Mouse (Mus musculus): Measurements from ENCODE around the gene Jazf1.

Jazf1 gene

GRCm38 (mm10) chr6:53067989-53068874 lies at the start of gene Jazf1:
Jazf1 (minus strand) TSS chr6:53068631.
- DNase-seq (ENCODE audit: low spot score in 2 of 2), result peak; percentile 24 to 25

DNA sequence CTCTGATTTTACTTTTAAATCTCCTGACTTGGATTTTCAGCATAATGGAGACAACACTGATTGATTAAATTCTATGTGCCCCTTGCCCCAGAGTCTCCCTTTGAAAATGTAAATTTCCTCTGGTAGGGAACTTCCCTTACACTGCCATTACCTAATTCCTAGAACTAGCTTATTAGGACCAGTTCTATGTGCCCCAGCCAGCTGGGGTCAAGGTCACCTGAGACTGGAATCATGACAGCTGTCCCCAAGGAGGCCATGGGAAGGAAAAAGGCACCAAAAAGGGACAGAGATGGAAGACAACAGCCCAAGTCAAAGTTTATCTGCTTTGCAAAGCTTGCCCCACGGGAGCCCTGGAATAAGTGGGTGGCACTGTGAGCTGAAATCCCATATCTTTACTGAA lies 49.4 kb upstream of the Jazf1 start:
- no peak for DNase-seq (ENCODE audit: low spot score in 2 of 2)

DNA sequence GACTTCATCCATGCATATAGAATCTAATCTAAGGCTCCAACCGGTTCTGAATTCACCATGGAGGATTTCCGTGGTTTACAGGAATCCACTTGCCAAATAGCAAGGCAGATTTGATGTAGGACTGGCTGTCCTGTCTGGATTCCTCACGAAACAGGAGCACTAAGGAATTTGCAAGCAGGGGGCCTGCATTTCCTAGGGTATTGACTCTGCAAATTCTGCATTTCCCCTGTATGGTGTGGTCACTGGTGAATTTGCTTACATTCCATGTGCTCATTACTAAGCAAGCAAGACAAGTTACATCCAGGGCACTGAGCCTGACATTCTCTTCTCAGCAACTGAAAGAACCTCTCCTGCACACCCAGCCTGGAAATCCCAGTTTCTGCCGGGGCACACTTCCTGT lies 18.4 kb upstream of the Jazf1 start:
- DNase-seq (ENCODE audit: low spot score in 2 of 2), result no peak

DNA sequence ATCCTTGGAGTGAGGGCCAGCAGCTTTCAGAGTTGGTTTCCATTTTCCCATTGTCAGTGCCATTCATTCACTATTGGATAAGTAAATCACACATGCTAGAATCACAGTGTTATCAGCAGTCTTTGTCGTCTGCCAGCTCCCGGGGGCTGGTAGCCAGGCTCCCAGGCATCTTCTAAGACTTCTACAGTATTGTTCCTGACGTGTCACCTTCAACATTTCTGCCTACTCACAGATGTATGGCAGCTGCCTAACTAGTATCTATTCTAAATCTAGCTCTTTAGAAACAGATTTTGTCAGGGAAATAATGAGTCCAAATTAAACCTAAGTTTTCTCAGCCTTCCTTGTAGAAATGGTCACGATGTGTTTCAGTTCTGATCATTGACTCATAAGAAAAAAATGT lies 12.8 kb upstream of the Jazf1 start:
- no peak for DNase-seq (ENCODE audit: low spot score in 2 of 2)

GRCm38 (mm10) chr6:53078671-53079070 lies 10.2 kb upstream of the Jazf1 start:
- DNase-seq (ENCODE audit: low spot score in 2 of 2), result no peak

- DNase-seq (ENCODE audit: low spot score in 2 of 2), result no peak
Measured at GRCm38 (mm10) chr6:53071732-53072131, 3.3 kb upstream of the Jazf1 start.

GRCm38 (mm10) chr6:53069976-53070575 lies 1.6 kb upstream of the Jazf1 start:
- no peak for DNase-seq (ENCODE audit: low spot score in 2 of 2)

- DNase-seq (ENCODE audit: low spot score in 2 of 2), result no peak
Measured at GRCm38 (mm10) chr6:53068875-53069178, 396 bp upstream of the Jazf1 start.

- DNase-seq (ENCODE audit: low spot score in 2 of 2), result peak in 1 of 2 experiments; percentile 8
Measured at GRCm38 (mm10) chr6:53067446-53067988, 914 bp downstream of the Jazf1 start.

DNA sequence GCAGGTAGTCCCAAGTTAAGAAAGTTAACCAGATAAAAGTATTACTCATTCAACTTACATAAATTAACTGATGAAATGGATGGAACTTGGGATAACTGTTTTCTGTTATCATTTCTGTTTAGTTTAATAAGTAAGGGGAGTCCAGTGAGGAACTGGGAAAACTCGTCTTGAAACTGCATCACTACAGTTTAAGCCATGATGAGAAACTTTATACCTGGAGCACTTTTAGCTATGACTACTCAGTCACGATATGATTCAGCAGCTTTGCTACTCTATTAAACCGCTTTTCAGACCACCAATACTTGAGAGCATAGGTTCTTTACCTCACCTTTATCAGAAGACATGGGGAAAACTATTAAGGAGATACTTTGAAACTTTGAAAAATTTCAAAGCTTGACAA lies 1.5 kb downstream of the Jazf1 start:
- DNase-seq (ENCODE audit: low spot score in 2 of 2), result no peak

GRCm38 (mm10) chr6:53064070-53064469 lies 4.4 kb downstream of the Jazf1 start:
- DNase-seq (ENCODE audit: low spot score in 2 of 2), result no peak

DNA sequence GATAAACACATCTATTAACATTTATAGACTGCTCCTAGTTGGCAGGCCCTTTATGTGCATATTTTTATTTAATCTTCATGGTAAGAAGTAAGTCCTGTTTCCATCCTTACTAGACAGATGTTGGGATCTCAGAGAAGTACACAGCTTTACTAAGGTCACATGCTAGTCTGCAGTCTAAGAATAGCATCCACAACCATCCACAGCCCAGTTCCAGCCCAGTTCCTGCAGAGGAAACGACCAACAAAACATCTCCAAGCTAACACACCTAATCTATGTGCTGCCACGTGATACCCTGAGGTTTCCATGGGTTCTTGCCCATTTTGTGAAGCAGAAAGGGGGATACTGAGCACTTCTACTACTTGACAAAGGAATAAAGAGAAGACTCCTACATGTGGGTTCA lies 13.5 kb downstream of the Jazf1 start:
- no peak for DNase-seq (ENCODE audit: low spot score in 2 of 2)

- DNase-seq (ENCODE audit: low spot score in 2 of 2), result no peak
Measured at GRCm38 (mm10) chr6:53045501-53045900, 22.9 kb downstream of the Jazf1 start.

- DNase-seq (ENCODE audit: low spot score in 2 of 2), result no peak
Measured at GRCm38 (mm10) chr6:53038176-53038575, 30.3 kb downstream of the Jazf1 start.

DNA sequence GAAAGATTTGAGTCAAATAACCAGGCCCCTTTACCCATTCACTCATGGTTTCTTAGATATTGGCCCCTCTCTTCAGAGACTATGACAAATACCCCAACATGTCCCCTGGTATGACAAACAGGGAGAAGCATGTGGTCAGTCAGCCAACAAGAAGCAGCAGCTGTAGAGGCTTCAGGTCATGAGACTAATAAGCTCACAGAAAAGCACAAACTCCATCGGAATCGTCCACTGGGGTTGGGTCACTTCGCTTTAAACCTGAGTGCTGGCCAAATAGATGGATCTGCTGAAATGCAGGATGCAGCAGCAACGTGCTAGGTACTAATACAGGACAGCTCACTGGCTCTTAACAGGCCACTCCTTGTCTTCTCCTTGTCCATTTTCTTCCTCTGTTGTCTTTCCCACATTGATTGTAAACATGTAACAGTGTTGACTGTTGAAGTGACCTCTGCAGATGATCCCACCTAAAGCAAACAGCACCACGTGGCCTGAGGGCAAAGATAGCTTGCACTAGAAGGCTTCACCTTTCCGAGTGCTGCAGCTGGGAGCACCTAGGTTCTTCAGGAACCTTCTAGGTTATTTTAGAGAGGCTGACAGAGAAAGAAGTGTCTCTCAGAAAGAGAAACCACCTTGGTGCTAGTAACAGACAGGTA lies 33.9 kb downstream of the Jazf1 start:
- no peak for DNase-seq (ENCODE audit: low spot score in 2 of 2)

DNA sequence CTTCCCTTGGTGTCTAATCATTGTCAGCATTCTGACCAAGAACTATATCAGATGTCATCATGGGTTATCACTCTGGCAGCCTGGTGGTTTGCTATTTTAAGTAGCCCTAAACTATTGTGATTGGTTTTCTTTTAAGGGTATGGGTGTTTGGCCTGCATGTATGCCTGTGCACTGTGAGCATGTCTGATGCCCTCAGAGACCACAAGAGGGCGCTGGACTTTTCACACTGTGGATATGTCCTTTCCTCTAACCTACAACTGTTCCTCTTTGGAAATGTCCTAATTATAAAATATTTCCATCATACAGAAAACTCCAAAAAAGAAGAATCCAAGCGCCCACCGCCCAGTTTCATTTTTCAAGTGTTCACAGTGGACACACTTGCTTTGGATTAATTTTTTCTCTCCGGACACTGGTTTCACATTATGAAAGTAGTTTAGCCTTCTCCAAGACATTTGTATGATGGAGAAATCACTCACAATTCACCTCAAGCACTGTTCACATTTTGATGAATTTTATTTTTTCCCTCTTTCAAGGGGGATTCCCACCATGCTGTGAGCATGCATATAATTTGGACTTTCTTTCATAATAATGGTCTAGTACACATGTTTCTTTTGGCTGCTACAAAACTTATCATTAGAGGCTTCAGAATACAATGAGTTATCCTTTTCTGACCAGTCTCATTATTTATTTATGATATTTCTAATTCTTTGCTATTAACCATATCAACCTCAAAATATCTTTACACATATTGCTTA lies 35.5 kb downstream of the Jazf1 start:
- no peak for DNase-seq (ENCODE audit: low spot score in 2 of 2)

- DNase-seq (ENCODE audit: low spot score in 2 of 2), result no peak
Measured at GRCm38 (mm10) chr6:53022069-53022468, 46.4 kb downstream of the Jazf1 start.

GRCm38 (mm10) chr6:53021081-53021480 lies 47.4 kb downstream of the Jazf1 start:
- DNase-seq (ENCODE audit: low spot score in 2 of 2), result no peak

DNA sequence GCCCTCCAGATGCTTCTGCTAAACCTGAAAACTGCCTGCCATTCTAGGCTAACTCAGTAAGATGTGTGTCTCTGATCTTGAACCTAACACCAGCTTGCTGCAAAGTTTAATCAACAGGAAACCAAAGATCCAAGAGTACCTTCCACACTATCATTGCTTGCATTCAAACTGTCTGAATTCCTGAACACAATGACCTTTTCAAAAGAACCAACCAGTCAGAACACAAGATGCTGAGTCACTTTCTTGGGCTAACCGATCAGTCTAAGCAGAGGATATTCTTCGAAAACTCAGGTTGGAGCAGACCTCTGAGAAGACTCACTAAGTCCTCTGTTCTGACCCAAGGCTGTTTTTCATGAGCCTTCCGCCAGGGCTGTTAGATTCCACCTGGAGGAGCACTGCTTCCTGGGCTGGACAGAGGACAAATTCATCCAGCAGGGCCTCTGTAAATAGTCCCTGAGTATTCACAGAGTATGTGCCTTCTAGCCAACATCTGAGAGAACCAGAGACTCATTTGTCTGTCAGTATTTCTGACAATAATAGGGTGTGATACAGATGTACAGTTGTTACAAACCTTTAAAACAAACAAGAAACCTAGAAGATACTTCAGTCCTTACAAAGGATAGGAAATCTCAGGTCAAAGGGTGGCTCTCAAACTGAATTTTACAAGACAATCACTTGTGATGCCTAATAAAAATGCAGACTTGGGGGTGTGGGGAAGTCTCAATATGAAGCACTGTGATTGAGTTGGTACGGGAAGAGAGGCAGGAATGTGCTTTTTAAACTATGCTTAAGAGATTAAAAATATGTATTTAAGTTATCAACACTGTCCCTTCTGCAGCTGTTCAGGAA lies 50.9 kb downstream of the Jazf1 start:
- no peak for DNase-seq (ENCODE audit: low spot score in 2 of 2)

DNA sequence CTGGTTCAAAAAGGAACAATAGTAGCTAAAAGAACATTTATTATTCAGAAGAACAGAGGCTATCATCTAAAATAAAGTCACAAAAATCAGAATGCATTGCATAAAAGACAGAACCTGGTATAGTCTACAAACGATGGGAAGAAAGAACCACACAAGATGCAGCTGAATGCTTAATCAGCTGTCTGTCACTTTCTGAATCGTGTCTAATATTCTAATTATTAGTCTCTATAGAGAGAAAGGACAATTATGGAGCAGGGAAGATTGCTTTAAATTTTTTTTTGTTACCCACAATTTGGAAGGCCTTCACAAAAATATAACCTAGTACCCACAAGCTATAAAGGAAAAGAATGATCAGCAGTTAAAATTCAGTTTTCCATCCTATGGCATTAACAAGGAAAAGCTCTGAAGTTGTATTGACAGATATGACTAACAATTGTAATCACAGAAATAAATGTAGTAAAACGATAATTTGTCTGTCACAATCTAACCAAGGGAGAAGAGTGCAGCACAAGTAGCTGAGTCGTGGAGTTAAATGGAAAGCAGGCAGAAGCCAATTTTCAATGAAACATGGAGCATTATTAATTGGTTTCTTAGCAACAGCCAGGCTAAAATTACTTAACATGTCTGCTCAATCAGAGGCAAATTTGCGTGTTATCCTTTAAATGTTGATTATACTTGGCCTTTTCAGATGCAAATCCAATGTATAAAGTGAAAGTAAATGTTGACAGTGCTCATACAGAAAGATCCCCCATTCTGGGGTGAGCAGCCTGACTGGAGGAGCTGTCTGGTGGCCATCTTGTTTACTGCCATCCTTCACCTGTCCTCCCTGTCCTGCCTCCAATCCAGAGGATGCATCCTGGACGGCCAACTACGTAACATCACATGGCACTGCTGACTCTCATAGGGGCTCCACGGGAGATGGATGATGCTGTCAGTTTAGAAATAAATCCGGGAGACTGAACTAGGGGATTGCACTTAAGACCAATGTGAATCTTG lies 53.7 kb downstream of the Jazf1 start:
- DNase-seq (ENCODE audit: low spot score in 2 of 2), result no peak

All from frontal cortex, postnatal 25 days (tissue).